Mouse (Mus musculus): ENCODE results near the gene 2410002F23Rik.
"Not testable (repeated sequence)": the region's sequence is repeated elsewhere in the genome, so short reads cannot be mapped to it uniquely, and the experiment has no call there.

The 2410002F23Rik gene

GRCm38 (mm10) chr7:44246055-44246983, at the start of gene 2410002F23Rik, which contains the start of gene 1700028J19Rik:
Gene 2410002F23Rik, plus strand, starts transcription at chr7:44246722.
Gene 1700028J19Rik, minus strand, starts transcription at chr7:44246695.
- DNase-seq (ENCODE audit: low spot score in 2 of 2), result peak; percentile 91 to 97

DNA sequence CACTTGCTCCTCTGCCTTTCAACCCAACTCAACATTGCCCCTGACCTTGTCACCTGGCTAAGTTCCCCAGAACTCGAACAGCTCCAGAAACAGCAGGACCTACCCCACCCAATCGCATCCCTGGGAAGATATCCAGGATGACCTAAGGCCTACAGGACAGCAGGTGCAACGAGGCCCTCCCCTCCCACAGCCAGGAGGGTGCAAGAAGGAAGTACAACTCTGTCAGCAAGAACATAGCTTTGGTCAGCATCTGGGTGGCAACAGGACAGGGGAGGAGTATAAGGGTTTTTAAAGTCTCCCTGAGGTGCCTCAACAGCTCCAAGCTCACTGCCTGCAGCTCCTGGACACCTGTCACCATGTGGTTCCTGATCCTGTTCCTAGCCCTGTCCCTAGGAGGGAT, 48.6 kb upstream of the 2410002F23Rik start, which contains the start of gene Klk1b3:
TSS of gene Klk1b3 (plus strand) at position 301 of the 400 bp plus-strand sequence.
- no peak for DNase-seq (ENCODE audit: low spot score in 2 of 2)

DNA sequence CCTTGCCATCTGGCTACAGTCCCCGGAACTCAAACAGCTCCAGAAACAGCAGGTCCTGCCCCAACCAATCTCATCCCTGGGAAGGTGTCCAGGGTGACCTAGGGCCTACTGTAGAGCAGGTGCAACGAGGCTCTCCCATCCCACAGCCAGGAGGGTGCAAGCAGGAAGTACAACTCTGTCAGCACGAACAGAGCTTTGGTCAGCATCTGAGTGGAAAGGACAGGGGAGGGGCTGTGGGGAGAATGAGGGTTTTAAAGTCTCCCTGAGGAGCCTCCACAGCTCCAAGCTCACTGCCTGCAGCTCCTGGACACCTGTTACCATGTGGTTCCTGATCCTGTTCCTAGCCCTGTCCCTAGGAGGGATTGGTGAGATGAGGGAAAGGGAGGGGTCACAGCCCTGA, 39.4 kb upstream of the 2410002F23Rik start, which contains the start of gene Klk1b4:
TSS of gene Klk1b4 (plus strand) at position 301 of the 400 bp plus-strand sequence.
- not testable (repeated sequence) for DNase-seq (ENCODE audit: low spot score in 2 of 2)

DNA sequence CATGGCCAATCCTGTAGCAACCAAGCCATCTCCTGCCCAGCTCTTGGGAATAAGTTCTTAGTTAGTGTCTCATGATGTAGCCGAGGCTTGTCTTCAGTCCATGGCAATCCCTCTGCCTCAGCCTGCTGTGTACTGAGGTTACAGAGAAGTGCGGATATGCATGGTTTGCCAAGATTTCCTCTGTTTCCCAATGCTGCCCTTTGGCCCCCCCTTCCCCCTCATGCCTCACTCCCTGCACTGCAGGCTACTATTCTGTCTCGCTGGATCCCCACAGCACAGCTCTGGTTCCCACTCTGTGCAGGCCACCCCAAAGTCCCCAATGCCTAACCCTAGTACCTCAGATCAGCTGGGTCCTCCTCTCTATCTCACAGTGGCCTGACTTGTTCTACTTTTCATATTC, 38.2 kb upstream of the 2410002F23Rik start:
- DNase-seq (ENCODE audit: low spot score in 2 of 2), result no peak

DNA sequence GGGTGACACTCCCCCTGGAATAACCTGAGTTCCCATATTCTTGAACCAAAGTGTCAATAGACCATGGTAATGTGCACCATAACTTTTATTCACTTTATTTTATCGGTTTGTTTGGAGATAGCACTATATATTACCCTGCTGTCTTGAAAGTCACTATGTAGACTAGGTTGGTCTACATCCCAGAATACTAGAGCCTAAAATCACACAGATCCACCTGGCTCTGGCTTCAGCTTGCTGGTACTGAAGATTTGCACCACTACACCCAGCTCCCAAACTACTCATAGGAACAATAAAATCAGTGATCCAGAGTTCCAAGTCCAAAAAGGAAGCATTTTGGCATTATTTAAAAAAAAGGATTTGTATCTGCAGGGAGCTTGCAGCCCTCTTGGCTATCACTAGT, 30.9 kb upstream of the 2410002F23Rik start, which contains the start of gene Klk1b5:
TSS of gene Klk1b5 (plus strand) at position 301 of the 400 bp plus-strand sequence.
- DNase-seq (ENCODE audit: low spot score in 2 of 2), result no peak

DNA sequence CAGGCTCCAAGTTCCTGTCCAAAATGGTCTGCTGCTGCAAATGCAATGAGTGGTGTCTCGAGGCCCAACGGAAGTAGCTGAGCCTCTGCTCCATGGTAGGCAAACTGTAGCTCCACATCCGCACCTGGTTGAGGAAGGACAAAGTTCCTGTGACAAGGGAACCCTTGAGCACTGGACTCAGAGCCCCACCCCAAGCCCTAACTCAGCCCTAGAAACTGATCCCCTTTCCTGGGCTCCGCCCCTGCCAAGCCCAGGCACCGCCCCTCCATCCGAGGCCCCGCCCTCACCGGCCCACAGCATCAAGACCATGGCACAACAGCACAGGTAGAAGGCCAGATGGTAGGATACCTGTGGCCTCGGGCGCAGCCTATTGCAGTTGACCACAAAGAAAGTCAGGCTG, 24.9 kb upstream of the 2410002F23Rik start:
- not testable (repeated sequence) for DNase-seq (ENCODE audit: low spot score in 2 of 2)

DNA sequence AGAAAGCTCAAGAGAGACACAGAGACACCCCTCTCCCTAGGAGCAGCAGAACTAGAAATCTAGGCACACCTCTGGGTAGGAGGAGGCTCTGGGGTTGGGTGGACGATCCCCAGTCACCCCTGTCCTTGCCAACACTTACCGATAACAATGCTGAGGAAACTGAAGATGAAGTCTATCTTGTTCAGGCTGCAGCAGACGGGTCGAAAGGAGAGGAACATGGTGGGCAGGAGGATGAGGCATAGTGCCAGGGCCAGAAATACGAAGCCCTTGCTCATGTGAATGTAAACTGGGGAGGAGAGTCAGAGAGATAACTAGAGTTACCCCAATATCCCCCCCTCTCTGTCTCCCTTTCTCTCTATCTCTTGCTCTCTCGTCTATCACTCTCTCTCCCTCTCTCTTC, 24.2 kb upstream of the 2410002F23Rik start:
- DNase-seq (ENCODE audit: low spot score in 2 of 2), result not testable (repeated sequence)

DNA sequence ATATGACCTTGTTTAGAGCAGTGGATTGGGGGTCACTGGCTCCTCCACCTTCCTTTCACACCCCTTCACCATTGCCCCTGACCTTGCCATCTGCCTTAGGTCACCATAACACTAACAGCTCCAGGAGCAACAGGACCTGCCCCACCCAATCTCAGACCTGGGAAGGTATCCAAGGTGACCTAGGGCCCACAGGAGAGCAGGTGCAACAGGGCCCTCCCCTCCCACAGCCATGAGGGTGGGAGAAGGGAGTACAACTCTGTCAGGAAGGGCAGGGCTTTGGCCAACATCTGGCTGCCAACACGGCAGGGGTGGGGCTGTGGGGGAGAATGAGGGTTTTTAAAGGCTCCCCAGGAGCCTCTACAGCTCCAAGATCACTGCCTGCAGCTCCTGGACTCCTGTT, 21.4 kb upstream of the 2410002F23Rik start, which contains the start of gene Klk1:
TSS of gene Klk1 (plus strand) at position 285 of the 400 bp plus-strand sequence.
- no peak for DNase-seq (ENCODE audit: low spot score in 2 of 2)

DNA sequence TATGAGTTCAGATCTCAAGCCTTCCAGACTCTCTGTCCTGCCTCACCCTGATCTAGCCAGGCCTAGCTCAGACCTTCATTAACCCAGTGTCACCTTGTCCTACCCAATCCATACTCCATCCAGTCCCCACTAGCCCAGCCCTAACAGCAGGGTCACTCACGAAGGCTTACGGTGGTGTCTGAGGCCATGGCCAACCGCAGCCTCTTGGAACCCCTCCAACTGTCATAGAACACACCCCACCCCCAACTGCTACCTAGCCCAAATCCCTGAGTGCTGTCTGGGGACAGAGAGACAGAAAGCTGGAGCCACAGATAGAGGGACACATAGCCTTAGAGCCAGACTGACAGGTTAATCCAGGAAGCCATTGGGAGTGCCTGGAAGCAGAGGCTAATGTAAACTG, 10.6 kb upstream of the 2410002F23Rik start, which contains the start of gene Gm36864:
TSS of gene Gm36864 (plus strand) at position 269 of the 400 bp plus-strand sequence.
- no peak for DNase-seq (ENCODE audit: low spot score in 2 of 2)

DNA sequence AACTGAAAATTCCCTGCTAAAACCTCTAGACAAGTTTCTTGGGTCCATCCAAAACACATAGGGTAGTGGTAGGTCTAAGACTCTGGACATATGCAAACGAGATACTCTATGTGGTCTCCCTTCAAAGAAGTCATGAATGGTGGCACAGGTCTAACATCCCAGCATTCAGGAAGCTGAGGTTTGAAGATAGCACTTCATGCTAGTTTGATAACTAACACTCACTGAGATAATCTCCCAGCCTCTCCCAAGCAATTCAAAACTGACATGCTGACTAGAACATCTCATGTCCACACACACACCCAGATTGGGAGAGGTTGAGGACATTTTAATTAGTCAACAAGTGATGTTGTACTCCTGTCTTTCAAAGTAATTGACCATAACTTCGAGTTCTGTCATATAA, 6.6 kb upstream of the 2410002F23Rik start:
- no peak for DNase-seq (ENCODE audit: low spot score in 2 of 2)

- no peak for DNase-seq (ENCODE audit: low spot score in 2 of 2)
Measured at GRCm38 (mm10) chr7:44240712-44241111, 5.8 kb upstream of the 2410002F23Rik start.

GRCm38 (mm10) chr7:44241163-44241562, 5.4 kb upstream of the 2410002F23Rik start:
- no peak for DNase-seq (ENCODE audit: low spot score in 2 of 2)

DNA sequence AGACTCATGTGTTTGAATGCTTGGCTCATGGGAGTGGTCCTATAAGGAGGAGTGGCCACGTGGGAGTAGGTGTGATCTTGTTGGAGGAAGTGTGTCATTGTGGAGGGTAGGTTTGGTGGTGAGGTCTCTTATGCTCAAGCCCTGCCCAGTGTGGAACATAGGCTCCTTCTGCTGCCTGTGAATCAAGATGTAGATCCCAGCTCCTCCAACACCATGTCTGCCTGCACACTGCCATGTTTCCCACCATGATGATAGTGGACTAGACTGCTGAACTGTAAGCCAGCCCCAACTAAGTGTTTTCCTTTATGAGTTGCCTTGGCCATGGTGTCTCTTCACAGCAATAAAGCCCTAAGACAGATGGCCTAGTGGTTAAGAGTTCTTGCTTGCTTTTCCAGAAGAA, 2.4 kb upstream of the 2410002F23Rik start:
- DNase-seq (ENCODE audit: low spot score in 2 of 2), result no peak

GRCm38 (mm10) chr7:44246984-44247470, 505 bp downstream of the 2410002F23Rik start:
- DNase-seq (ENCODE audit: low spot score in 2 of 2), result peak; percentile 32 to 70

- DNase-seq (ENCODE audit: low spot score in 2 of 2), result no peak
Measured at GRCm38 (mm10) chr7:44247971-44248370, 1.4 kb downstream of the 2410002F23Rik start.

- no peak for DNase-seq (ENCODE audit: low spot score in 2 of 2)
Measured at GRCm38 (mm10) chr7:44249248-44249647, 2.7 kb downstream of the 2410002F23Rik start.

DNA sequence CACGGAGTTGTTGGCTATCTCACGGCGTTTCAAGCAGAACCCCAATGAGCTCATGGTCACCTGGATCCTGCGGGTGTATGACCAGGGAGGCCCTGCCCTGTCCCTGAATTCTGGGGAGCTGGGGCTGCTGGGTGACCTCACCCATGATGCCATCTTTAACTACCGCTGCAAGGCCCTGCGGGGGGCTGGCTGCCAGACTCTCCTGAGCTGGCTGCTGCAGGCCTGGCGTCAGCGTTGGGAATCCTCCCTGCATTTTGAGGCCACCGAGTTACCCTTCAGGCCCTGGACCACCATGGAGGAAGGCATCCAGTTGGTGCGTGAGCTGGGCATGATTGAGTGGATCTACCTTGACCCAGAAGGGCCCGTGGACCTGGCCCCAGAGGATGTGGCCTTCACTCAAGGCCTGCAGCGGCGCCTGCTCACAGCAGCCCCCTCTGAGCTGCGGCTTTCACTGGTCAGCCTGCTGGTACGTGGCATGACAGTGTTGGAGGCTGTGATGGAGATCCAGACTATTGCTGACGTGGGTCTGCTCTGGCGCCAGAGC, 4.3 kb downstream of the 2410002F23Rik start:
- DNase-seq (ENCODE audit: low spot score in 2 of 2), result not testable (repeated sequence)

- no peak for DNase-seq (ENCODE audit: low spot score in 2 of 2)
Measured at GRCm38 (mm10) chr7:44253023-44253616, 6.6 kb downstream of the 2410002F23Rik start.

DNA sequence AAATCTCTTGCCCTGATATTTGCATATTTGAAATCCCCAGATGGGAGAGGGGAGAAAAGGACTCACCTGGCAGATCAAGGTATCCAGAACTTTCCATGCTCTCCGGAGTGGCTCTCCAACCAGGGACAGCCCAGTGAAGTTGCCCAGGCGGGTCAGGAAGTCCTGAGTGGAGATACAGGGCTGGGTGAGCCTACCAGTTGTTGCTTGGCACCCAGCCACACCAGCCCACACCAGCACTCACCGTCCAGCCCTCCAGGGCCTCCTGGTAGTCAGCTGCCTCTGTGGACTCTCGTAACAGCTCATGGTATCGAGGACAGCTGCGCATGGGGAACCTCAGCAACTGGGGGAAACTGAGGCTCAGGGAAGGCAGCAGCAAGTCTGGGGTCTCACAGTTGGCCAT, 8.4 kb downstream of the 2410002F23Rik start:
- DNase-seq (ENCODE audit: low spot score in 2 of 2), result no peak

GRCm38 (mm10) chr7:44257278-44257677, 10.8 kb downstream of the 2410002F23Rik start, which contains the start of gene Acp4:
Gene Acp4, minus strand, starts transcription at chr7:44257378.
- no peak for DNase-seq (ENCODE audit: low spot score in 2 of 2)

DNA sequence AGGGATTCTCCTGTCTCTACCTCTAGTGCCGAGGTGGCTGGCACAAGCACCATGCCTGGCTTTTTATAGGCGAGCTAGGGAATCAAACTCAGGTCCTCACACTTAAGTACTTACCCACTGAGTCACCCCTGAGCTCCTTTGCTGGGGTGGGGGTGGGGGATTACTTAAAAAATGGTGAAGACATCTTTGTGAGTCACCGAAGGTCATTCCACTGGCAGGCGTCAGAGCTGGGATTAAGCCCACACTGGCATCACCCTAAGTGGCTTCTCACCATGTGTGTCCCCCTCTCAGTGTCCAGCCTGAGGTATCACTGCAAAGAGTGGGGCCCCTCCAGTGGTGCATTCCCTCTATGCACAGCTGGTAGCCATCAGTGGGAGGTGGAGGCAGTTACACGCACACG, 13.9 kb downstream of the 2410002F23Rik start:
- no peak for DNase-seq (ENCODE audit: low spot score in 2 of 2)

DNA sequence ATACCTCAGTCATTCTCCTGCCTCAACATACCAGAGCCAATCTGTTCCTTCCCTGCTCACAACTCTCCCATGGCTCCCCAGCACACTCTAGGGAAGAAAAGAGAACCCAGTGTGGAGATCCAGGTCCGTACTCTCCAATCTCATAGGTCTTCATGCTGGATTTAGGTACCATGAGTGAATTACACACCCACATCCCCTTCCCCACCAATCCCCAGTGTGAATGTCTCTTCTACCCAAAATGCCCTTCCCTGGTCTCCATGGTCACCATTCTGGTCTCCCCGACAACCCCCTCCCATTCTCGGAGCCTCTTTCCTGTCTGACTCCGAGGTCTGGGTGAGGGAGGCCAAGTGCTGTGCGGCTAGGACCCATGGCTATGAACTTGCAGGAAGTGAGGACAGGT, 14.6 kb downstream of the 2410002F23Rik start, which contains the start of gene Gm15517:
TSS of gene Gm15517 (plus strand) at position 301 of the 400 bp plus-strand sequence.
- no peak for DNase-seq (ENCODE audit: low spot score in 2 of 2)

All from spleen, postnatal 4 days (tissue).